ENCODE assay signal across 25 mouse cellular contexts in genomic region chr9:118713515-118713914, GRCm38 (mm10).
A peak's percentile ranks its signal among the peaks of the same experiment; 100 is the strongest.
DNase-seq lines count a peak whose midpoint lies in the region; ATAC-seq and TF ChIP-seq lines count a peak whose summit lies in the region.
"Had no signal": no experiment of that assay in that cellular context is flagged by ENCODE, and none has a peak within 500 bp of the region (broad histone marks: within the 10 kb centered on the region; RNA-seq: fewer than 3 reads in every experiment).

No protein-coding gene starts in this region.

- 80% methylated on average over 8 of the region's 8 CpGs for WGBS in kidney, postnatal 0 days
- WGBS in lung, embryonic 16.5 days: 57% methylated on average over 8 of the region's 8 CpGs
- WGBS in stomach, embryonic 16.5 days: 63% methylated on average over 8 of the region's 8 CpGs
- WGBS in stomach, postnatal 0 days: 58% methylated on average over 8 of the region's 8 CpGs

- no peak for TF ChIP-seq EP300 in stomach, postnatal 0 days (optimal IDR thresholded peaks at IDR 0.05)

- no peaks in the 10 kb centered on the region for H3K36me3 ChIP-seq in kidney, postnatal 0 days (ENCODE audit: insufficient read depth, low read length)
- no peaks in the 10 kb centered on the region for H3K36me3 ChIP-seq in lung, embryonic 16.5 days (ENCODE audit: control insufficient read depth, insufficient read depth, low read length)
- H3K36me3 ChIP-seq in stomach, embryonic 16.5 days (ENCODE audit: control insufficient read depth, insufficient read depth, low read length): no peaks in the 10 kb centered on the region
- H3K36me3 ChIP-seq in stomach, postnatal 0 days (ENCODE audit: control insufficient read depth, insufficient read depth, low read length): no peaks in the 10 kb centered on the region
- H3K36me3 ChIP-seq: G1E had no signal

- H3K9me3 ChIP-seq in kidney, postnatal 0 days (replicated peaks; ENCODE audit: low read length): no peaks in the 10 kb centered on the region
- no peaks in the 10 kb centered on the region for H3K9me3 ChIP-seq in lung, embryonic 16.5 days (ENCODE audit: control insufficient read depth, low read length)
- no peaks in the 10 kb centered on the region for H3K9me3 ChIP-seq in stomach, embryonic 16.5 days (replicated peaks; ENCODE audit: control insufficient read depth, low read length)
- no peaks in the 10 kb centered on the region for H3K9me3 ChIP-seq in stomach, postnatal 0 days (ENCODE audit: control insufficient read depth, low read length)
- H3K9me3 ChIP-seq: forebrain, embryonic 10.5 days; forebrain, embryonic 13.5 days; heart, embryonic 10.5 days had no signal

- H3K27me3 ChIP-seq in kidney, postnatal 0 days (ENCODE audit: insufficient read depth, low read length): no peaks in the 10 kb centered on the region
- H3K27me3 ChIP-seq in lung, embryonic 16.5 days (ENCODE audit: control insufficient read depth, insufficient read depth, low read depth, low read length): no peaks in the 10 kb centered on the region
- H3K27me3 ChIP-seq in stomach, embryonic 16.5 days (ENCODE audit: control insufficient read depth, insufficient read depth, low read length): no peaks in the 10 kb centered on the region
- no peaks in the 10 kb centered on the region for H3K27me3 ChIP-seq in stomach, postnatal 0 days (ENCODE audit: control insufficient read depth, insufficient read depth, low read length)
- H3K27me3 ChIP-seq: forebrain, embryonic 13.5 days; heart, embryonic 13.5 days; Patski had no signal

- TF ChIP-seq CTCF in kidney, postnatal 0 days (IDR thresholded peaks at IDR 0.05; ENCODE audit: low read depth): no peak
- TF ChIP-seq CTCF in stomach, postnatal 0 days (IDR thresholded peaks at IDR 0.05; ENCODE audit: low read depth): no peak

- peak; percentile 49 for DNase-seq in kidney, postnatal 0 days (ENCODE audit: low spot score)
- DNase-seq in kidney, postnatal 4 days: no peak
- no peak for DNase-seq in lung, adult 18-20 months
- no peak for DNase-seq in stomach, postnatal 0 days (ENCODE audit: low spot score)
- DNase-seq: adrenal gland, postnatal 10 days; adrenal gland, postnatal 36 days; B cell, adult 2 months; cerebellum, adult 18-20 months; cerebellum, adult 9-10 months; cerebellum, postnatal 14 days; gastrocnemius, postnatal 10 days; gastrocnemius, postnatal 36 days; heart, adult 2 months; heart, postnatal 14 days; heart, postnatal 4 days had no signal

- no peak for ATAC-seq in kidney, postnatal 0 days (replicated peaks; ENCODE audit: low FRiP score, low read depth)
- peak; percentile 26; the same call in 1 of the 2 replicates for ATAC-seq in lung, embryonic 16.5 days (ENCODE audit: low read depth)
- no peak for ATAC-seq in stomach, embryonic 16.5 days (ENCODE audit: insufficient read depth, low FRiP score)
- ATAC-seq in stomach, postnatal 0 days (ENCODE audit: low FRiP score, low TSS enrichment): no peak
- ATAC-seq: forebrain, embryonic 13.5 days; forebrain, embryonic 16.5 days; Patski had no signal

- no peak overlapping the region for H3K27ac ChIP-seq in kidney, postnatal 0 days
- H3K27ac ChIP-seq in lung, embryonic 16.5 days (ENCODE audit: low read length): 0 out of 2 replicates have a peak overlapping the region, but pooled peaks have one; percentile 10
- peak overlapping the region; percentile 31; the same call in 1 of the 2 replicates for H3K27ac ChIP-seq in stomach, embryonic 16.5 days (ENCODE audit: low read length)
- no peak overlapping the region for H3K27ac ChIP-seq in stomach, postnatal 0 days (replicated peaks)
- H3K27ac ChIP-seq: forebrain, embryonic 10.5 days; forebrain, embryonic 13.5 days; heart, adult 2 months; heart, embryonic 10.5 days; heart, embryonic 13.5 days; hindbrain, embryonic 14.5 days had no signal

- no peak overlapping the region for H3K4me2 ChIP-seq in kidney, postnatal 0 days (ENCODE audit: low read length)
- no peak overlapping the region for H3K4me2 ChIP-seq in lung, embryonic 16.5 days (ENCODE audit: low read depth, low read length)
- no peak overlapping the region for H3K4me2 ChIP-seq in stomach, embryonic 16.5 days (ENCODE audit: low read depth, low read length)
- H3K4me2 ChIP-seq in stomach, postnatal 0 days (replicated peaks; ENCODE audit: low read depth): no peak overlapping the region
- H3K4me2 ChIP-seq: forebrain, embryonic 13.5 days; heart, embryonic 13.5 days; hindbrain, embryonic 14.5 days had no signal

- no peak overlapping the region for H3K9ac ChIP-seq in kidney, postnatal 0 days (ENCODE audit: low read depth, low read length)
- H3K9ac ChIP-seq in lung, embryonic 16.5 days (ENCODE audit: low read length): no peak overlapping the region
- H3K9ac ChIP-seq in stomach, embryonic 16.5 days (ENCODE audit: low read length): no peak overlapping the region
- H3K9ac ChIP-seq in stomach, postnatal 0 days (ENCODE audit: low read length): no peak overlapping the region
- H3K9ac ChIP-seq: forebrain, embryonic 13.5 days; heart, embryonic 13.5 days; hindbrain, embryonic 14.5 days had no signal

- no peaks in the 10 kb centered on the region for H3K4me1 ChIP-seq in kidney, postnatal 0 days (replicated peaks; ENCODE audit: insufficient read depth, low read length)
- peaks cover 17% of the 10 kb centered on the region for H3K4me1 ChIP-seq in lung, embryonic 16.5 days (replicated peaks; ENCODE audit: control insufficient read depth, insufficient read depth, low read length)
- H3K4me1 ChIP-seq in stomach, embryonic 16.5 days (ENCODE audit: control insufficient read depth, insufficient read depth, low read length): peaks cover 21% of the 10 kb centered on the region
- H3K4me1 ChIP-seq in stomach, postnatal 0 days (replicated peaks; ENCODE audit: control insufficient read depth, insufficient read depth): no peaks in the 10 kb centered on the region
- H3K4me1 ChIP-seq: forebrain, embryonic 10.5 days; forebrain, embryonic 13.5 days had no signal

- H3K4me3 ChIP-seq in kidney, postnatal 0 days (replicated peaks; ENCODE audit: low read depth, low read length): no peak overlapping the region
- no peak overlapping the region for H3K4me3 ChIP-seq in lung, embryonic 16.5 days (ENCODE audit: low read length)
- no peak overlapping the region for H3K4me3 ChIP-seq in stomach, embryonic 16.5 days (replicated peaks; ENCODE audit: low read length)
- H3K4me3 ChIP-seq in stomach, postnatal 0 days (ENCODE audit: low read depth, low read length): no peak overlapping the region
- H3K4me3 ChIP-seq: forebrain, embryonic 10.5 days; forebrain, embryonic 13.5 days; heart, adult 2 months; heart, embryonic 10.5 days; heart, embryonic 13.5 days had no signal

Comparison
In these comparisons a context has a peak if more than half of its experiments do, and no peak if none do; other contexts are left out.
1. H3K27ac ChIP-seq: peak in lung, embryonic 16.5 days (single experiment) and stomach, embryonic 16.5 days (single experiment); none in kidney, postnatal 0 days (single experiment) and stomach, postnatal 0 days (single experiment).